Mouse (Mus musculus): ENCODE measurements at regions not wholly inside any gene's neighbourhood (a gene's known extent, or its start where the extent isn't known, plus 50 kb on each side); places are given as distances from the start of the nearest gene placed in this dataset.
"Not testable (repeated sequence)": the region's sequence is repeated elsewhere in the genome, so short reads cannot be mapped to it uniquely, and the experiment has no call there.

DNA sequence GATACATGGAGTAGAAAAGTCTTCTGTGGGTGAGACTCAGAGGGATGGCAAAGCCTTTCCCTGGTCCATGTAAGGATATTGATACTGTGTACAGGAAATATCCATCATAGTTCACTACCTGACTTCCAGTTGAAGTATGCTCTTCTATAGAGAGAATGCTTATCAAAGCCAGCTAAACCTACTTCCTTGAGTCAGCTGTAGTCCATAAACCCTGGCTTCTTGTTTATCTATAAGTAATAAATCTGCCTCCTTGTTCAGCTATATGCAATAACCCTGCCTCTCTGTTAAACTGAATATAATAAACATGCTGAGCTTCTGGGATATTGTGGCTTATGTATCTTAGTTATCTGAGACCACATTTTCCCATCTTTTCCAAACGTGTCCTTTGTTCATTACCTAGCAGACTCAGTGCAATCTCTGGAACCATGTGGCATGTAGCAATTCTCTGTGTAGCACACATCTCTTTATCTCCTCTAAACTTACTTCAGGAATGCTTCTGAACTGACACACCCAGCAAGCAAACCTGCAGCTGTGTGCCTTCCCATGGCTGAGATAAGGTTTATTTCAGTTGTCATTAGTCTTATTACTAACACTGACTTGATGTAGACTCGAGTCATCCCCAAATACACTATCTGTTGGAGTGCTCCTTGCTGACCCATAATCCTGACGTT, 694.9 kb upstream of the Map3k7 start:
- no peak for DNase-seq

DNA sequence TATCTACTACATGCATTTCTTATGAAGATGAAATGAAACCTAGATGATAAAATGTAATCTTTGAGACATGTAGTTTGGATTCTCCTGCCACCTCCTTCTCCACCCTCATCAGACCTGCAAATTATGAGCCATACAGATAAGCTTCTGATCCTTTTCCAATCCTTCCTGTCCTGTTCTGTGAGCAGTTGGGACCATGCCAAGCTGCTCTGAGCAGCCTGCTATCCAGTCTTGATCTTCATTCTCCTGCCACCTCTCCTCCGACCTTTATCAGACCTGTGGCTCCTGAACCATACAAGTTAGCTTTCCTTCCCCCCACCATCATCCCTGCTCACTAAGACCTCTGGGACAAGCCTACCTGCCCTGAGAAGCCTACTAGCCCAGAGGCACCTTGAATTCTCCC, 689.8 kb upstream of the Map3k7 start:
- no peak for DNase-seq

DNA sequence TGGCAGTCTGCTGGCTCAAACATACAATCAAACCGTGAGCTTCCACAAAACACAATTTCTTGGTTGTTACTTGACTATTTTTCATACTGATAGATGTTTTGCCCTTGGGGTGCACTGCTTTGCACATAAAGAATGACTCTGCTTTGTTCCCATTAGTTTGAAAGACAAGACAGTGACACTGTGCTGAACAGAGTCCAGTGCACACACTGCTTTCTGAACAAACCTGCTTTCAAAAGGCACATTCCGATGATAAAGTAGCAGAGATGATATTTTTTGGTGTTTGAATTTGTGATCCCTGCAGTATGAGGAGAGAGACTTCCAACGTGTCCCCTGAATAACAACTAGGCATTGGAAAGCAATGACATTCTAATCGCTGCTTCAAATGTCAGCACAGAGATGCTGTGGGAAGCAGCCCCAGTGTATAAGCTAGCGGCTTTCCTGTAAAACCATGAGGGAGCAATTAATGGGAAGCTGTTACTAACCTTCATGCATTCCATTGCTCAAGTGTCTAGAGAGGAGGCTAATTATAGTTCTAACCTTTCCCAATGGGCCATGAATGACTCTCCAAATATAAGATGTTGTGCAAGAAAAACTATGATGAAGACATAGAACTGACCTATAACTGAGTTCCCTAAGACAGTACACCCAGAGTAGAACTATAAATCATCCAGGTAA, 673.5 kb upstream of the Map3k7 start:
- no peak for DNase-seq

DNA sequence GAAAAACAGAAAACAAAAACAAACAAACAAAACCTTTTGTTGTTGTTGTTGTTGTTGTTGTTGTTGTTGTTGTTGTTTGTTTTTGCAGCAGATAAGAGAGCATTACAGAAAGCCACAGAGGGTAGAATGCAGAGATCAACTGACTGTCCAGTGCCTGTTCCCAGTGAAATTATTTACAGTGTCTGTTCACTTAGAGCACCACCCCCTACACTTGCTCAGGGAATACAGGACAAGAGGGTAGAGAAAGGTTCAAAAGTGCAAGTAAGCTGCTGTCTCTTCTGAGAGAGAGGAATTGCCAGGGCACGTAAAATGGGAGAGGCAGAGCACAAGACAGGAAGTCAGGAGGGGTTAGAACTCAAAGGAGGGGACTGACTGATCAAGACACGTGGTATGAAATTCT, 670.1 kb upstream of the Map3k7 start:
- no peak for DNase-seq

DNA sequence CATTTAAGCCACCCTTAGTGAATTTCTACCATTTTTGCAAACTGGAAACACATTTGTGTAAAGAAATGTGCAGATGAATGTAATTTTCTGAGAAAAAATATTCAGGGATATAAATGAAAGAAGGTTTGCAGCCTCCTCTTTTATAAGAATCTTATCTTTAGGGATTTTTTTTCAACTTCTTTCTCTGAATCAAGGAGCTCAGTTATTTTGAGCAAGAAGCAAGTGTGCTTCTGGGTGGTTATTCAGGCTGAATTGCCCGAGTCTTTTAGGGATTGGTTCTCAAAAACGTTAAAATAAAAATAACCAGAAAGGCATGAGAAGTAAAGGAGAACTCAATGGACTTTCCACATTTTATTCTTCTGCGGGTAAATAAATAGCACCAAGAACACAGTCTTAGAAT, 666.0 kb upstream of the Map3k7 start:
- DNase-seq: no peak

DNA sequence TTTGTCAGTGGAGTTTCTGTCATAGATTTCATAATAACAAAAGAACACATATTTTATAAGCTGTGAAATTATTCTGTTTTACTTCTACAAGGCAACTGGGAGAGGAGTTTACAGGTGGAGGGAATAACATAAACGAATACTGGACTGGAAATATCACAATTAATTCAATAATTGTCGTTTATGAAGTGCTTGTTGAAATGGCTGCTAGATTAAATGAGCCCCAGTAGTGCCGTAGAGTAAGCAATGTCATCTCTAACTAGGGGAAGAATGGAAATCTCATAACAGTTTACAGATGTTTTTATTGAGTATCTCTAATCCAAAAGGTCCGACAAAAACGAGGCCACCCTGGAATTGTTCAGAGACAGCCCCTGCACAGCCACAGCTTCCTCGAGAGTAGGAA, 644.6 kb upstream of the Map3k7 start:
- no peak for DNase-seq

DNA sequence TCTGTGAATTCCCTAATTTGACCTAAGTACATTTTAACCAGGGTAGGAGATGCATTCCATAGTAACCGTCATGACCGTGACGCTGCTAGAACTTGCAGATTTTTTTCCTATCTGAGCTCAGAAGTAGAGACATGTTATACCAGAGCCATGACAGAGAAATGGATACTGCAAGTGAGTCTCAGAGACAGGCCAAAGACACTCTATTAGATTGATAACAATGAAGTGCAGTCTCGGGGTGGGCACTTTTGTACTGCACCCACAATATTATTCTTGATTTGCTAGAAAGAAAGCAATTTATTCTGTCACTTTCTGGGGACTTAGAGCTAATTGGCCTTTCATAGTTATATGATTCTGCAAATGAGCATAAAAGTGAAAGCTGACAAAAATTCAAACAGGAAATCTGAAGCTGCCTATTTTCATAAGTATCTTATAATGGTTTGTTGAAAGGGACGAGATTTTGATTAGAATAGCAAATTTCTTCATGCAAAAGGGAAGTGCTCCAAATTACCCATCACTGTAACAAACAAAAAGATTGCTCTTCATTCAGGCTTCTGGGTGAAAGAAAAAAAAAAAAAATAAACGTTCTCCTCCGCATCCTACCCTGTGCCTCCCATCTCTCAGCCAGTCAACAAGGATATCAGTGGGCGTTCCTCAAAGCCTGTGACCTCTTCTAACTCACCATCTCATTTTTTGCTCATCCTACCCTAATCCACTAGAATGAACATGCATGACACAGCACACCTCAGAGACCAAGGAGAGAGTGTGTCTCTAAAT, 643.0 kb upstream of the Map3k7 start:
- DNase-seq: no peak

DNA sequence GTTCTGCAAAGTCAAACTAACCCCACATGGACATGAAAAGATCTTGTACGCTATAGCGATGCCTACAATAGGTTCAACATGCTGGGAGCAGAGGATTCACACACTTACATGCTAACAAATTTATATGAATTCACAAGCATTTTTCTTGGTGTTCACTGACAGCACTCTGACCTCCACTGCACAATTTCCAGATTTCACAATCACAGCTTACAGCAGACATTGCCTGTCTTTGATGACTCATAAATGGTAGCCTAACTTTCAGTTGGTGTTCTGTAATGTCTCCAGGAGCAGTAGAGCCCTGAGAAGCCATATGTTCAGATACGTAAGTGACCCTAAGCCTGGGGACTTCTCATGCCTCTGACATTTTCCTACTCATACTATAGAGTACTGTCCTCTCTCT, 640.1 kb upstream of the Map3k7 start:
- DNase-seq: no peak

DNA sequence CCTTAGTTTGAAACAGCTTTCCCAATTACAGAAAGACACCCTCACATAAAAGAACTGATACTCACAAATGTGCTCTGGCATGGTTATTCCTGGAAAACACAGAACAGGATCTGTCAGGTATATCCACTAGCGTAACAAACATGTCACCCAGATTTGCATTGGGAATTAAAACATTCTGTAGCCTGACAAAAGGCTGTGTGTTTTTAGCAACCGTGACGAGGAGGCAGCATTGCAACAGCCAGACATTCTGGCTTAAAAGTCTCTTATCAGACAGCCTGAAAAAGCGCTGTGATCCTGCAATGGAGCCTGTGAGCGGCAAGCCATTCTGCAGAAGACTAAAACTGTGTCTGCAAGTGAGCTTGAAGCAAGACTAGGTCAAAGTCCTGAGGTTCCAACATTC, 635.1 kb upstream of the Map3k7 start:
- no peak for DNase-seq

DNA sequence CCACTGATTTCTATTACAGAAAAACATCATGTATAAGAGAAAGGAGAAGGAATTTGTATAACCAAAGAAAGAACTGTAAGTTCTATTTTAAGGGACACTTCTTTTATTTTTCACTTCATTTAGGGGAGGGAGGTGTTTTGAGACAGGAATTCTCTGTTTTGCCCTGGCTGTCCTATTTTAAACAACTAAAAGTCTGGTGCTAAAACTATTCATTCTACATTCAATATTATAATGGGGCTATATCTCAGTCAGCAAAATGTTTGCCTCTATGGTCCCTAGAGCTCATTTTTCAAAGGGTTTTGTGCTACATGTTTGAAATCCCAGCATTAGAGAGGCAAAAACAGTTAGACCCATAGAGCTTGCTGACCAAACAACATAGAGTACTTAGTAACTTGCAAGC, 632.8 kb upstream of the Map3k7 start:
- no peak for DNase-seq

DNA sequence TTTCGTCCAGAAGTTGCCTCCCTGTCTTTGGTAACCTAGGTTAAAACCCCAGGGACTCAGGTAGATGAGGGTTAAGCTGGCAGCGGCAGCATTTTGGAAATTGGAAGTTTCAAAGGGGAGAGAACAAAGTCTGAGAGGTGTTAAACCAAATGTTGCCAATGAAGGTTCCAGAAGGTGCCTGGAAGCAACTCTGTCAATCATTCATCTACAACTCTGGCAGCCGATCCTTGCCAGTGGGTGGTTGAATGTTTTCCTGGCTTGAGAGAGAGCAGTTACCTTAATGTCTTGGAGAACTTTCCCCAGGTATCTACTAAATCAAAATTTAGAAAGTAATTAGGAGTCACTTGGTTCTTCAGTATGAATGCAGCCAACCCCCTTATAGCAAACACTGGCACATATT, 628.2 kb upstream of the Map3k7 start:
- no peak for DNase-seq

DNA sequence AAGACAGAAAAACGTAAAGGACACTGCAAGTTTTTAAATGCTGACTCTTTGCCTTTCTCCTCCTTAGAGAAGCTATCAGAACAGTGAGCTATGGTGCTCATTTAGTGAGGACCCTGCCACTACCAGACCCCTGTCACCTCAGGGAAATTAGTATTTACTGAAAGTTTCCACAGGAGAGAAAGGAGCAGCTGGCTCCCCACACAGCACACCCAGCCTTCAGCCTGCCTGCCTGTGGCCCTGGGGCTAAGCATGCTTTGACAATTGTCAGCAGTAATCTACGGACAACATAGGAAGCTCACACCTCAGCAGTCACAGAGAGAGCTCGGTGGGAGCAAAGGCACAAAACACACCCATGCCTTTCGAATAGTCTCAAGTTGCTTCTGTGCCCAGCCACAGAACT, 625.9 kb upstream of the Map3k7 start:
- DNase-seq: no peak

DNA sequence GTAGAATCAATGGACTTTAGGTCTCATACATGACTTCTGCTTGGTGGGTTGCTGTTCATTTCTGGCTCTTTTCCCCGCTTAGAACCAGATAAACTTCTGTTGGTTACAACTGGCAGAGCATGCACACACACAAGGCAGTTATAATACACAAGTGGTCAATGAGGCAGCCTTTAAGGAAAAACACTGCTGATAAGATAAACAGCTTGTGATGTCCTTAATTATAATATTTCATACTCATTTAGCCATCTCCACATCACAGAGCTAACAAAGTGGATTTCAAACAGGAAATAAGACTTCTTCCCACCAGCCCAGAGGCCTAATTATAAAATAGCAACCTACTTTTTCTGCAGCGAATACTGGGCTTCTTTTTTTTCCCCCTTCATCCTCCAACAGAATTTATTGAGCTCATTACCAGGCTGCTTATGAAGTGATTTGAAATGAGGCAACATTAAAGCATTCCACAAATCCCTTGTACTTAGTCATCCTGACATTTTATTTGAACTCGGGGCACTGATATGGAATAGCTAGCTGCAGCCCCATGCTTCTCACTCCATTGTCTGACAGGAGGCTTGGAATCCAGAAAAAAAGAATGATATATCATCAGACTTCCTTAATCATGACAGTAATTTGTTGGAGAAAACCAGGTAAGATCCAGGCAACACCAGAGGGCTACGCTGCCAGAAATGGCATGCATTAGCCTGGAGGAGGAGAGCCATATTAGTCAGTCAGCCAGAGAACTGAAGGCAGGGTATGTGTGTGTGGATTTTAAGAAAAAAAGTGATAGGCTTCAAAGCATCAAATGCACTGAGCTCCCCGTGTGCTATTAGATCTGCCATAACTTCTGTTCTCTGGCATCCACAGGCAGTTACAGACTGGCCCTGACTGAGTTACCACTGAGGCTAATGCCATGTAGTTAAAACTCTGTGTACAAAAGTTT, 620.3 kb upstream of the Map3k7 start:
- DNase-seq: no peak

DNA sequence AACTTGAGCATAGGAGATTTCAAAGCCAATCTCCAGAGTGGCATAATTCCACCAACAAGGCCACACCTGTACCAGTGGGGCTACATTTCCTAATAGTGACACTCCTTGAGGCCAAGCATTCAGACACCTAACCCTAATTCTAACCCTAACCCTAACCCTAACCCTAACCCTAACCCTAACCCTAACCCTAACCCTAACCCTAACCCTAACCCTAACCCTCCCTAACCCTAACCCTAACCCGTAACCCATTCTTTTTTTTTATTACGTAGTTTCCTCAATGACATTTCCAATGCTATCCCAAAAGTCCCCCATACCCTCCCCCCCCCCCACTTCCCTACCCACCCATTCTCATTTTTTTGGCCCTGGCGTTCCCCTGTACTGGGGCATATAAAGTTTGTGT, 609.9 kb upstream of the Map3k7 start:
- DNase-seq: not testable (repeated sequence)

DNA sequence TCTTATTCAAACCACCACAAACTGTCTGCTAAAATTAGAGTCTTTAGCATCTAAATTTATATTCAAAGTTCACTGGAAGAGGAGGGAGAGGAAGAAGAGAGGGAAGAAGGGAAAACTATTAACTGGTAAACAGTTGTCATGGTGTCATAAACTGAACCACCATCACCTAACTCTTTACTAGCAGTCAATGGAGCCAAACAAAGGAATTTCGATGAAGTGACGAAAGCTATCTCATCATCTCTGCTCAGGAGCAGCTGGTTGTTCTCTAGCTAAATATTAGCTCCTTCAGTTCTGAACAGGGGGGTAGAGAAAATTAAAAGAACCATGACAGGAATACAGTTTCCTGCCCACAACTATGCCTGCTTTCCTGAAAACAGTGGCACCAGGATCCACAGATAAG, 608.9 kb upstream of the Map3k7 start:
- DNase-seq: no peak

DNA sequence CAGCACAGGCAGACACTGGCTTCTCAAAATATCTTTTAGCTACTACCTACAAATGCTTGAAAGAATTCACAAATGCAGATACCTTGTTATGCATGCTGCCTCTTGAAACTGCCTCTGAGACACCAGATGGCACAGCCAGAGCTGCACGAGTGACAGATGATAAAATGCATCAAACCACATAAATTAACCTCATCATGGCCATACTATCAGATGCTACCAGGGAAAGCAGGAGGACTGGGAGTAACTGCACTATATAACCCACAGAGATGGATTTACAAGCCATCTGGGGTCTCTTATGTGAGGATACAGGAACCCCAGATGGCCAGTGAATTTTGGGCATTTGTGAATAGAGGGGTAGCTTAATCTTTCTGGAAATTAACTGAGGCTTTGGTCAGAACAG, 597.7 kb upstream of the Map3k7 start:
- no peak for DNase-seq

DNA sequence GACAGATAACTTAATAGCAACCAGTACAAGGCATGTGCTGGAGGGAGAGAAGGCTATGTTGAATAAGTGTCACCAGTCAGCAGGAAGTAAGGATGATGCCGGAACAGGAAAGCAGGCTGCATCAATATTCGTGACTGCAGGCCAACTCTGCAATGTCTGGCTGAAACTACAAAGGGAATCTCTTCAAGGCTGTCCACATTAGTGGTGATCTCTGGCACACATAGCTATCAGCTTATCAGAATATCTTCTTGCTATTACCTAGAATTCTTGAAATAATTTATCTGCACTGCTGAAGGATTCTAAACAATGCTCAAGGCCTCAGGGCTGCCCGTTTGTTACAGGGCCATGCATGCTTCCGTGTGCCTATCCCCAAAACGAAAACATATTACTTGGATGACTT, 596.9 kb upstream of the Map3k7 start:
- no peak for DNase-seq

DNA sequence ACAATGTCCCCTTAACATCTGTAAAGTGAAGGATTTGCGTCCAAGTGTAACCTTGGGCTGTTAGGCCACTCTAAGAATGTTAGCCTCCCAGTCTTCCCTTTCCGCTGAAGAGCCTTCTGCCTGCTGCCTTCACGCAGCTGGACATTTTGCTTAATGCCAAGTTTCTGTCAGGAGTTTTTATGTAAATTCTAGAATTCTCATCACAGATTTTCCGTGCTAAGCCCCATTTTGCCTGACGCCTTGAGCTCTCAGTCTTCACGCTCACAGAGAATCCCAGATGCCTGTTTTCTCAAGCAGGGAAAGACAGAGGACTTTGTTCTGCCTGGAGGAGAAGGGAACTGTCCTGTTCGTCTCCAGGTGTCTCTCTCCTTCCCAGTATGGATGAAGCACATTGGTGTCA, 593.8 kb upstream of the Map3k7 start:
- DNase-seq: no peak

DNA sequence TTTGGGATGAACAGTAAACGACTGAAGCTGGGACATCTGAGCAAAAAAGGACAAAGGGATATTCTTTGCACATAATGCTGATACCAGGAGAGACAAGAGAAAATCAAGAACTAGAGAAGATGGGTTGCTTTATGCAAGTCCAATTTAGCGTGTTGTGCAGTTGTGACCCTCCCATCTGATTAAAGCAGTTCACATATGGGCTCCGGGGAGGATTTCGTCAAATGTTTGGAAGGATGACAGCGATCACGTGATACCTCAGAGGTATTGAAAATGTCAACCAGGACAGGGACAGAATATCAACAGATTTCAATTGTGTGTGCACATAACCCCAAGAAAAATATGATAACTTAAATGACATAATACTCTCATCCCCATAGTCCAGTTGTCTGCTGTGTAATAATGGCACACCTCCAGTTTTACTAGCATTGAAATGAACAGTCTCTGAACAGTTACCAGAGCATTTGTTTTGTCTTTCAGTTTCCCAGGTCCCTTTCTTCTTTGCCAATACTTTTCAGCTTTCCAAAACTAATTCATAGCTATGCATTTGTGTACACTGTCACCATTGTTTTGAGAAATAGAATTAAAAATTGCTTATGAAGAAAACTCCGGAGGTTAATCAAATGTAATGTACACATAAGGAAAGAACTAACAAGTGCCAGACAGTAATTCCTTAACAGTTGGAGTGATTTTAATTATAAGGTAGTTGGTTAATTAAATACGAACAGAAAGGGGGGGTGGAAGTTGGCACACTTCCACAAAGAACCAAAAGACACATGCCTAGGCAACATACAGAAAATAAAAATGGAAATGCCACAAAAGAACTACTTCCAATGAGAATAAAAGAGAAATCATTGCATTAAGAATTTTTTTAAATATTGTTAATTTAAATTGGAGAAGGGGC, 582.6 kb upstream of the Map3k7 start:
- no peak for DNase-seq

DNA sequence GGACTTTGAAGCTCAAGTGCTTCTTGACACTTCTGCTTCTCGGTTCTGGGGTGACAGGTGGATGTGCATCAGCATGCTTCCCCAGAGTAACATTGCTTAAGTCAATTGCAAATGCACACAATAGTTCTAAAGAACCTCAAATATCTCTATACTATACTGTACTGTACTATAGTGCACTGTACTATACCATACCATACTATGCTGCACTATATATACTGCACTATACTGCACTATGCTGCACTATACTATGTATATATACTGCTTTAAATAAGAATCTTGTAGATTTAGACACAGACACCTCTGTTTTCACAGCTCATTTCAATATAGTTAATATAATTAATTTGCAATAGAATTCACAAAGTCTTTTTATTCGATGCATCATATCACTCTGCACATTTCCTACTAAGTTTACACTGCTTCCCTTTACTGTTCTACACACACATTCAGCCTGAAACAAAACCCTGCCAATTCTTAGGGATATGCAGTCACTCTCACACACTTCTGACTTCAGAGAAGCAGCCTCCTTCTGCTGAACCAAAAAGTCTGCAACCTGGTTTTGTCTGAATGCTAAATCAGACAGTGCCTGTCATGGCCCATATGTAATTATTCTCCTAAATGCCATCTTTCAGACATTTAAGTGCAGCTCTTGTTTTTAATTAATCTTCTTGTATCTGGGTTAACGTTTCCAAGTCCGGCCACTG, 570.8 kb upstream of the Map3k7 start:
- DNase-seq: no peak

DNA sequence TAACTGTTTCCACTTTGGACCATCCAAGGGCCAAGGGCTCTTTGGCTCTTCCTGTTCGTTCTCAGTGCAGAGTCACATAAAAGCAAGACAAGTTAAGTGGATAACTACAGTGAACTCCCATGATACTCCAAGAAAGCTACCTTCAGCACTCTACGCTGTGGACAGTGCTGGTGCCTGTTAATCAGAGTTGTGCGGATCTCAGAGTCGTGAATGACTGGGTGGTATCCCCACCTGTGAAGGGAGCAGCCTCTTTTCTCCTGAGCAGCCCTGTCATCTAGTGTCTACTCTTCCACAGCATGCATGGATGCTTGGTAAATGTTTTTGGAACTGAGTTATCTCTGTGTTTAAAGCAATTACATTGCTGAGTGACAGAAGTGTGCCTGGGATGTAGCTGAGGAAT, 568.4 kb upstream of the Map3k7 start:
- DNase-seq: no peak
